Mouse (Mus musculus): ENCODE data around the gene Glyr1. TPM values are rescaled to one million over a fixed set of nuclear protein-coding genes. Genes with fewer than 3 reads are reported as not detected.

Gene Glyr1
- total and polyA plus RNA-seq, 3 experiments, result 44.8 to 103 (median 68.7) TPM

- TF ChIP-seq ELF1 (IDR thresholded peaks at IDR 0.05; ENCODE audit: low read depth, low read length), result no peak
Measured at GRCm38 (mm10) chr16:4965392-4966129, 84.1 kb downstream of the Glyr1 start (continued).

GRCm38 (mm10) chr16:4964731-4965391, 84.8 kb downstream of the Glyr1 start:
- Histone ChIP-seq H3K27me3 (ENCODE audit: control insufficient read depth in 1 of 2, insufficient read depth in 2 of 2, low read length in 2 of 2) (no peaks in the 10 kb centered on the region), H3K4me3 (ENCODE audit: control insufficient read depth in 1 of 2, insufficient read depth in 1 of 2, low read depth in 2 of 2, low read length in 2 of 2) (peak overlapping the region; percentile 81 to 92), H3K9ac (ENCODE audit: control insufficient read depth, low read depth, low read length, poor library complexity, severe bottlenecking) (peak overlapping the region; percentile 82), H3K36me3 (ENCODE audit: control insufficient read depth in 1 of 2, insufficient read depth in 2 of 2, low read length in 2 of 2) (peaks cover 0 to 5% of the 10 kb centered on the region in 2 experiments; a peak in 1 of 4 replicates), H3K79me2 (ENCODE audit: control insufficient read depth, insufficient read depth, low read length, poor library complexity) (peaks cover 17% of the 10 kb centered on the region), H3K27ac (ENCODE audit: control insufficient read depth, low read depth, low read length) (peak overlapping the region; percentile 56), H3K4me1 (ENCODE audit: control insufficient read depth in 1 of 2, insufficient read depth in 2 of 2, low read length in 2 of 2) (peaks cover 0 to 13% of the 10 kb centered on the region in 2 experiments; a peak in 1 of 4 replicates), H3K9me3 (replicated peaks; ENCODE audit: insufficient read depth, low read length) (no peaks in the 10 kb centered on the region)
- peak; percentile 69 for DNase-seq (ENCODE audit: low read depth, low spot score)
- TF ChIP-seq SIN3A (IDR thresholded peaks at IDR 0.05; ENCODE audit: low read length), result peak; percentile 12
- no peak for TF ChIP-seq USF1 (IDR thresholded peaks at IDR 0.05; ENCODE audit: low read depth, low read length)
- 0 out of 2 replicates have a peak, but pooled peaks have one; percentile 2 for TF ChIP-seq TCF12 (IDR thresholded peaks at IDR 0.05; ENCODE audit: low read depth, low read length)
- TF ChIP-seq MAFK (IDR thresholded peaks at IDR 0.05; ENCODE audit: borderline replicate concordance, low read depth, low read length), result no peak

Other genes with a start within 250 kb of the Glyr1 start
- 0.12 TPM in 1 of 2 replicates, not detected in the other for gene 4930562C15Rik, start 214.4 kb downstream of the Glyr1 start, total RNA-seq (2012; rRNA removed)
- gene 4930562C15Rik, start 214.4 kb downstream of the Glyr1 start, polyA plus RNA-seq (2012; ENCODE audit: insufficient read depth in 1 of 2, insufficient read length in 2 of 2, low read depth in 1 of 2, low replicate concordance in 2 of 2, missing spikeins in 1 of 2), result under 1 TPM in 1 of 2 experiments, not detected in 1; 0.21 TPM
- 2.8 and 4.3 TPM in 2 replicates for gene Ubald1, start 169.5 kb downstream of the Glyr1 start, total RNA-seq (2012; rRNA removed)
- 10 to 100 TPM in 1 of 2 experiments, not detected in 1; 25.6 TPM for gene Ubald1, start 169.5 kb downstream of the Glyr1 start, polyA plus RNA-seq (2012; ENCODE audit: insufficient read depth in 1 of 2, insufficient read length in 2 of 2, low read depth in 1 of 2, low replicate concordance in 2 of 2, missing spikeins in 1 of 2)
- gene Mgrn1, start 163.6 kb downstream of the Glyr1 start, total RNA-seq (2012; rRNA removed), result 8.4 and 9.8 TPM in 2 replicates
- gene Mgrn1, start 163.6 kb downstream of the Glyr1 start, polyA plus RNA-seq (2012; ENCODE audit: insufficient read depth in 1 of 2, insufficient read length in 2 of 2, low read depth in 1 of 2, low replicate concordance in 2 of 2, missing spikeins in 1 of 2), result 10 to 100 TPM in 1 of 2 experiments, not detected in 1; 25.0 TPM
- 34.2 and 41.1 TPM in 2 replicates for gene Nudt16l1, start 111.1 kb downstream of the Glyr1 start, total RNA-seq (2012; rRNA removed)
- 10 to 100 TPM in 1 of 2 experiments, not detected in 1; 69.3 TPM for gene Nudt16l1, start 111.1 kb downstream of the Glyr1 start, polyA plus RNA-seq (2012; ENCODE audit: insufficient read depth in 1 of 2, insufficient read length in 2 of 2, low read depth in 1 of 2, low replicate concordance in 2 of 2, missing spikeins in 1 of 2)
- 19.9 and 27.1 TPM in 2 replicates for gene Anks3, start 85.7 kb downstream of the Glyr1 start, total RNA-seq (2012; rRNA removed)
- gene Anks3, start 85.7 kb downstream of the Glyr1 start, polyA plus RNA-seq (2012; ENCODE audit: insufficient read depth in 1 of 2, insufficient read length in 2 of 2, low read depth in 1 of 2, low replicate concordance in 2 of 2, missing spikeins in 1 of 2), result 10 to 100 TPM in 1 of 2 experiments, not detected in 1; 33.9 TPM
- not detected in 2 replicates for gene Sept12, start 52.0 kb downstream of the Glyr1 start, total RNA-seq (2012; rRNA removed)
- gene Sept12, start 52.0 kb downstream of the Glyr1 start, polyA plus RNA-seq (2012; ENCODE audit: insufficient read depth in 1 of 2, insufficient read length in 2 of 2, low read depth in 1 of 2, low replicate concordance in 2 of 2, missing spikeins in 1 of 2), result under 1 TPM in 1 of 2 experiments, not detected in 1; 0.07 TPM
- not detected in 2 replicates for gene Smim22, start 42.6 kb downstream of the Glyr1 start, total RNA-seq (2012; rRNA removed)
- not detected for gene Smim22, start 42.6 kb downstream of the Glyr1 start, polyA plus RNA-seq (2012; ENCODE audit: insufficient read depth in 1 of 2, insufficient read length in 2 of 2, low read depth in 1 of 2, low replicate concordance in 2 of 2, missing spikeins in 1 of 2)
- 1.7 and 1.9 TPM in 2 replicates for gene Rogdi, start 36.3 kb downstream of the Glyr1 start, total RNA-seq (2012; rRNA removed)
- gene Rogdi, start 36.3 kb downstream of the Glyr1 start, polyA plus RNA-seq (2012; ENCODE audit: insufficient read depth in 1 of 2, insufficient read length in 2 of 2, low read depth in 1 of 2, low replicate concordance in 2 of 2, missing spikeins in 1 of 2), result 10 to 100 TPM in 1 of 2 experiments, not detected in 1; 17.8 TPM
- gene Ubn1, start 194 bp upstream of the Glyr1 start, total RNA-seq (2012; rRNA removed), result 14.9 and 18.1 TPM in 2 replicates
- 10 to 100 TPM; 24.9 to 34.5 TPM for gene Ubn1, start 194 bp upstream of the Glyr1 start, polyA plus RNA-seq (2012; ENCODE audit: insufficient read depth in 1 of 2, insufficient read length in 2 of 2, low read depth in 1 of 2, low replicate concordance in 2 of 2, missing spikeins in 1 of 2)
- gene Ppl, start 82.6 kb upstream of the Glyr1 start, total RNA-seq (2012; rRNA removed), result not detected in 2 replicates
- under 1 TPM in 1 of 2 experiments, not detected in 1; 0.01 TPM for gene Ppl, start 82.6 kb upstream of the Glyr1 start, polyA plus RNA-seq (2012; ENCODE audit: insufficient read depth in 1 of 2, insufficient read length in 2 of 2, low read depth in 1 of 2, low replicate concordance in 2 of 2, missing spikeins in 1 of 2)
- gene Sec14l5, start 97.2 kb upstream of the Glyr1 start, total RNA-seq (2012; rRNA removed), result not detected in 2 replicates
- under 1 TPM in 1 of 2 experiments, not detected in 1; 0.03 TPM for gene Sec14l5, start 97.2 kb upstream of the Glyr1 start, polyA plus RNA-seq (2012; ENCODE audit: insufficient read depth in 1 of 2, insufficient read length in 2 of 2, low read depth in 1 of 2, low replicate concordance in 2 of 2, missing spikeins in 1 of 2)
- 34.0 and 34.5 TPM in 2 replicates for gene Nagpa, start 154.1 kb upstream of the Glyr1 start, total RNA-seq (2012; rRNA removed)
- gene Nagpa, start 154.1 kb upstream of the Glyr1 start, polyA plus RNA-seq (2012; ENCODE audit: insufficient read depth in 1 of 2, insufficient read length in 2 of 2, low read depth in 1 of 2, low replicate concordance in 2 of 2, missing spikeins in 1 of 2), result 10 to 100 TPM in 1 of 2 experiments, not detected in 1; 60.5 TPM
- gene AU021092, start 172.4 kb upstream of the Glyr1 start, total RNA-seq (2012; rRNA removed), result not detected in 2 replicates
- gene AU021092, start 172.4 kb upstream of the Glyr1 start, polyA plus RNA-seq (2012; ENCODE audit: insufficient read depth in 1 of 2, insufficient read length in 2 of 2, low read depth in 1 of 2, low replicate concordance in 2 of 2, missing spikeins in 1 of 2), result not detected
- gene Alg1, start 183.8 kb upstream of the Glyr1 start, total RNA-seq (2012; rRNA removed), result 38.2 and 46.4 TPM in 2 replicates
- gene Alg1, start 183.8 kb upstream of the Glyr1 start, polyA plus RNA-seq (2012; ENCODE audit: insufficient read depth in 1 of 2, insufficient read length in 2 of 2, low read depth in 1 of 2, low replicate concordance in 2 of 2, missing spikeins in 1 of 2), result 10 to 100 TPM in 1 of 2 experiments, not detected in 1; 42.9 TPM
- gene Eef2kmt, start 206.1 kb upstream of the Glyr1 start, total RNA-seq (2012; rRNA removed), result 21.4 and 26.4 TPM in 2 replicates
- 10 to 100 TPM in 1 of 2 experiments, not detected in 1; 48.6 TPM for gene Eef2kmt, start 206.1 kb upstream of the Glyr1 start, polyA plus RNA-seq (2012; ENCODE audit: insufficient read depth in 1 of 2, insufficient read length in 2 of 2, low read depth in 1 of 2, low replicate concordance in 2 of 2, missing spikeins in 1 of 2)